Mouse (Mus musculus) midbrain, embryonic 11.5 days (tissue): ENCODE measurements around the gene Smco1. TPM values are rescaled to one million over a fixed set of nuclear protein-coding genes. Genes with fewer than 3 reads are reported as not detected.

Experiments used
- microRNA counts: library from miRNA; unstranded; fragments of <30 nt; microRNA quantifications from one replicate; lab custom pipeline; 2015
- microRNA-seq: library from miRNA; unstranded; fragments of <30 nt; microRNA quantifications from one replicate; pipeline ENCODE4, GENCODE M21; 2017
- polyA plus RNA-seq: library from polyadenylated mRNA; unstranded; fragments of >200 nt; fragmentation: Nextera tagmentation; extraction: Ambion mirVana; gene quantifications from 2 replicates; pipeline ENCODE4 v1.2.1, GENCODE M21; 2014

Smco1 gene
- polyA plus RNA-seq, 1 experiment from 2014 or later = not detected

MicroRNAs within 50 kb of the gene (microRNA counts, 519-probe panel; counts per million panel counts)
- microRNA mmu-miR-1946a (lab: Ali Mortazavi, UCI) = not detected

Small RNAs within 50 kb of the gene (microRNA-seq; reads per million reads assigned to microRNA genes)
- not detected for gene Mir1946a

Other genes starting within 250 kb of the Smco1 start
- 49.6 and 59.6 TPM in 2 replicates for gene Pak2, start 192.1 kb upstream of the Smco1 start, polyA plus RNA-seq
- gene Pigx, start 171.7 kb upstream of the Smco1 start, polyA plus RNA-seq = 150 and 153 TPM in 2 replicates
- 51.7 and 56.5 TPM in 2 replicates for gene Cep19, start 171.7 kb upstream of the Smco1 start, polyA plus RNA-seq
- gene Nrros, start 105.9 kb upstream of the Smco1 start, polyA plus RNA-seq = 7.4 and 10.3 TPM in 2 replicates
- 0.23 TPM in 1 of 2 replicates, not detected in the other for gene Bex6, start 91.6 kb upstream of the Smco1 start, polyA plus RNA-seq
- 22.1 and 22.8 TPM in 2 replicates for gene Fbxo45, start 24.3 kb upstream of the Smco1 start, polyA plus RNA-seq
- 16.4 and 19.0 TPM in 2 replicates for gene Wdr53, start 24.2 kb upstream of the Smco1 start, polyA plus RNA-seq
- 23.9 and 25.0 TPM in 2 replicates for gene Rnf168, start 6.0 kb downstream of the Smco1 start, polyA plus RNA-seq
- gene Ubxn7, start 60.8 kb downstream of the Smco1 start, polyA plus RNA-seq = 25.2 and 28.6 TPM in 2 replicates
- gene Tm4sf19, start 129.0 kb downstream of the Smco1 start, polyA plus RNA-seq = not detected in 2 replicates
- 31.1 and 32.7 TPM in 2 replicates for gene Tctex1d2, start 148.2 kb downstream of the Smco1 start, polyA plus RNA-seq
- gene Pcyt1a, start 159.5 kb downstream of the Smco1 start, polyA plus RNA-seq = 41.6 and 42.3 TPM in 2 replicates
- gene Slc51a, start 216.4 kb downstream of the Smco1 start, polyA plus RNA-seq = 0.26 and 0.36 TPM in 2 replicates
- not detected in 2 replicates for gene Zdhhc19, start 224.8 kb downstream of the Smco1 start, polyA plus RNA-seq